Mouse (Mus musculus) forebrain, postnatal 0 days (tissue): ENCODE results near the gene Gm6408. TPM values are rescaled to one million over a fixed set of nuclear protein-coding genes. Genes with fewer than 3 reads are reported as not detected.
"Not testable (repeated sequence)": the region's sequence is repeated elsewhere in the genome, so short reads cannot be mapped to it uniquely, and the experiment has no call there.

ENCODE experiments used
- ATAC-seq: fragments of 200-750 bp; cut with Nextera tagmentation; 2 replicates; pipeline ENCODE4 v1.8.0; 2017; ENCODE audit warnings: mild to moderate bottlenecking, moderate library complexity
- DNase-seq: peaks from one replicate; pipeline ENCODE4 v3.0.0-alpha.2; 2015
- H3K27ac ChIP-seq: fragments of 300-500 bp; sonication (generic); 2 replicates; pipeline ENCODE4 v1.5.1; 2014; ENCODE audit warnings: low read depth, mild to moderate bottlenecking, antibody characterized with exemption, low read length, moderate library complexity, mixed read lengths
- H3K27me3 ChIP-seq: fragments of 300-500 bp; sonication (generic); 2 replicates; pipeline ENCODE4 v1.6.1; 2014; ENCODE audit warnings: mild to moderate bottlenecking, low read length, mixed read lengths; ENCODE audit not compliant: insufficient read depth
- H3K36me3 ChIP-seq: fragments of 300-500 bp; sonication (generic); 2 replicates; pipeline ENCODE4 v1.6.1; 2014; ENCODE audit warnings: mild to moderate bottlenecking, moderate library complexity; ENCODE audit not compliant: insufficient read depth
- H3K4me1 ChIP-seq: fragments of 300-500 bp; sonication (generic); 2 replicates; pipeline ENCODE4 v1.6.1; 2014; ENCODE audit warnings: antibody characterized with exemption; ENCODE audit not compliant: insufficient read depth
- H3K4me2 ChIP-seq: fragments of 300-500 bp; sonication (generic); 2 replicates; pipeline ENCODE4 v1.6.1; 2014; ENCODE audit warnings: low read depth, mild to moderate bottlenecking, moderate library complexity
- H3K4me3 ChIP-seq: fragments of 300-500 bp; sonication (generic); 2 replicates; pipeline ENCODE4 v1.5.1; 2014; ENCODE audit warnings: low read depth, low read length, mixed read lengths
- H3K9ac ChIP-seq: fragments of 300-500 bp; sonication (generic); 2 replicates; pipeline ENCODE4 v1.6.1; 2014; ENCODE audit warnings: mild to moderate bottlenecking
- H3K9me3 ChIP-seq: fragments of 300-500 bp; sonication (generic); 2 replicates; pipeline ENCODE4 v1.6.1; 2016; ENCODE audit warnings: low read length
- CTCF ChIP-seq: sonication (generic); IDR thresholded peaks from 2 replicates; pipeline ENCODE4 v1.5.1; 2016; ENCODE audit warnings: antibody characterized with exemption, control low read depth, low read depth
- WGBS: fragments of 180-500 bp; shearing (Covaris S2); extraction: QIAGEN DNeasy Blood & Tissue Kit; methylation state at CpG from one replicate; pipeline ENCODE4 v1.1.7; 2014; 5-methylcytosine and 5-hydroxymethylcytosine counted together
- polyA plus RNA-seq: library from polyadenylated mRNA; unstranded; fragments of >200 nt; fragmentation: Nextera tagmentation; extraction: Ambion mirVana; gene quantifications from 2 replicates; pipeline ENCODE4 v1.2.1, GENCODE M21; 2015
- total RNA-seq: library from RNA; depleted of rRNA; stranded (reverse); fragments of >200 nt; gene quantifications from 2 replicates; pipeline ENCODE4 v1.2.3, GENCODE M21; 2014; rRNA removed

Gene Gm6408
- total and polyA plus RNA-seq, 2 experiments from 2014 or later = not detected

DNA sequence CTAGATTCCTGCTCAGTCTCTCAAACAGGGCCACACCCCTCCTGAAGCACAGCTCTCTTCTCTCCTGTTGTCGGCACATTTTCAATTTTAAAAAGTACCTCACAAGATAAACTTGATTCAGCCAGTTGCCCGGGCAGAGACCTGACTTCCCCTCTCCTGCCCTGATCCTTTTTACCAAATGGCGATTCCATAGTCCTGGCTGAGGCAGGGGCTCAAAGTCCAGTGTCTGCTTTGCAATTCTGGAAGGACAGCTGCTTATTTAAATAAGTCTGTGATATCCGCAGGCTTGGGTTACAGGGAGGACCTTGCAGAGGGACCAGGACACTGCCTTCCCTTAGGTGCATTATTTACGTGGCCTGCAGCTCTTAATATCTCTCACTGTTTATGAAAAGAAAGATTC lies 10.5 kb upstream of the Gm6408 start:
- ATAC-seq (no peak), DNase-seq (no peak)
- H3K36me3 ChIP-seq = no peaks in the 10 kb centered on the region
- H3K9ac ChIP-seq = no peak overlapping the region
- 91% methylated on average over 5 of the region's 5 CpGs for WGBS
- no peaks in the 10 kb centered on the region for H3K9me3 ChIP-seq
- TF ChIP-seq CTCF = no peak
- no peaks in the 10 kb centered on the region for H3K4me1 ChIP-seq
- H3K27me3 ChIP-seq = no peaks in the 10 kb centered on the region
- no peak overlapping the region for H3K27ac ChIP-seq
- no peak overlapping the region for H3K4me2 ChIP-seq
- H3K4me3 ChIP-seq = no peak overlapping the region

DNA sequence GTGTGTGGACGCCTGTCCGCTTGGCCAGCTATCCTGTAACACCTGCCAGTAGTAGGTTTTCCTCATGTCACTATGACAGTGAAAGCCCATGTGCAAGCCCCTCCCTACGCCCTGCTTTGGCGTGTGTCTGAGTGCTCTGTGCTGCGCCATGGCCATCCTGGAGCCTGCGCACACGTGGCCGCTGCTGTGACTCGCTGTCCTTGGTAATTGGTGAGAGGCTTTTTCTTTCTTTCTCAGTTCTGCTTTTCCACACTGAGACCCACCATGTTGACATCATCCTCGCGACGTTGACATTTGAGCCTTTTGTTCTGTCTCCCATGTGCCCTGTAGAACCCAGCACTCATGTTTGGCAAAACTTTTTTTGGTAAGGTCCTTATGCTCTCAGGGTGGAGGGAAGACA lies 9.9 kb upstream of the Gm6408 start:
- DNase-seq (no peak), ATAC-seq (peak; percentile 40)
- Histone ChIP-seq H3K4me1 (no peaks in the 10 kb centered on the region), H3K9me3 (no peaks in the 10 kb centered on the region), H3K36me3 (no peaks in the 10 kb centered on the region), H3K9ac (no peak overlapping the region), H3K27me3 (no peaks in the 10 kb centered on the region), H3K4me2 (no peak overlapping the region), H3K27ac (no peak overlapping the region), H3K4me3 (no peak overlapping the region)
- TF ChIP-seq CTCF = no peak
- WGBS = 89% methylated on average over 12 of the region's 12 CpGs

GRCm38 (mm10) chr5:146479564-146479963 lies 2.2 kb upstream of the Gm6408 start:
- not testable (repeated sequence) for H3K9ac ChIP-seq, H3K4me3 ChIP-seq, H3K36me3 ChIP-seq, H3K4me2 ChIP-seq, H3K27me3 ChIP-seq, H3K27ac ChIP-seq, H3K4me1 ChIP-seq, H3K9me3 ChIP-seq, ATAC-seq
- 9% methylated on average over 4 of the region's 4 CpGs for WGBS
- DNase-seq = peak; percentile 36
- TF ChIP-seq CTCF = peak; percentile 73

- 13% methylated on average over 3 of the region's 4 CpGs for WGBS
- not testable (repeated sequence) for H3K4me1 ChIP-seq, H3K9me3 ChIP-seq, H3K27ac ChIP-seq, H3K9ac ChIP-seq, H3K4me2 ChIP-seq, H3K27me3 ChIP-seq, H3K4me3 ChIP-seq, ATAC-seq, H3K36me3 ChIP-seq
- peak; percentile 50 for TF ChIP-seq CTCF
- peak; percentile 28 for DNase-seq
Observed at GRCm38 (mm10) chr5:146488959-146489358, 7.2 kb downstream of the Gm6408 start.

GRCm38 (mm10) chr5:146491063-146491462 lies 9.3 kb downstream of the Gm6408 start, which contains the start of gene Gm6370:
TSS of gene Gm6370 (plus strand) at chr5:146491363.
- no CpG with 5 or more reads among the region's 5 CpGs for WGBS
- H3K4me1 ChIP-seq, DNase-seq, H3K4me3 ChIP-seq, H3K9ac ChIP-seq, H3K9me3 ChIP-seq, H3K36me3 ChIP-seq, H3K4me2 ChIP-seq, H3K27me3 ChIP-seq, ATAC-seq, H3K27ac ChIP-seq: not testable (repeated sequence)

- DNase-seq, ATAC-seq, H3K4me3 ChIP-seq, H3K9ac ChIP-seq, H3K4me2 ChIP-seq, H3K4me1 ChIP-seq, H3K36me3 ChIP-seq, H3K27ac ChIP-seq, H3K27me3 ChIP-seq, H3K9me3 ChIP-seq: not testable (repeated sequence)
- WGBS = no CpG with 5 or more reads among the region's 5 CpGs
Observed at GRCm38 (mm10) chr5:146502099-146502498, 20.3 kb downstream of the Gm6408 start, which contains the start of gene 4930449I24Rik. TSS of gene 4930449I24Rik (plus strand) at chr5:146502399.

GRCm38 (mm10) chr5:146513823-146514222 lies 32.1 kb downstream of the Gm6408 start, which contains the start of gene Gm3402:
TSS of gene Gm3402 (plus strand) at chr5:146514123.
- no CpG with 5 or more reads among the region's 5 CpGs for WGBS
- not testable (repeated sequence) for H3K27me3 ChIP-seq, DNase-seq, H3K27ac ChIP-seq, ATAC-seq, H3K9ac ChIP-seq, H3K4me3 ChIP-seq, H3K9me3 ChIP-seq, H3K4me2 ChIP-seq, H3K4me1 ChIP-seq, H3K36me3 ChIP-seq

DNA sequence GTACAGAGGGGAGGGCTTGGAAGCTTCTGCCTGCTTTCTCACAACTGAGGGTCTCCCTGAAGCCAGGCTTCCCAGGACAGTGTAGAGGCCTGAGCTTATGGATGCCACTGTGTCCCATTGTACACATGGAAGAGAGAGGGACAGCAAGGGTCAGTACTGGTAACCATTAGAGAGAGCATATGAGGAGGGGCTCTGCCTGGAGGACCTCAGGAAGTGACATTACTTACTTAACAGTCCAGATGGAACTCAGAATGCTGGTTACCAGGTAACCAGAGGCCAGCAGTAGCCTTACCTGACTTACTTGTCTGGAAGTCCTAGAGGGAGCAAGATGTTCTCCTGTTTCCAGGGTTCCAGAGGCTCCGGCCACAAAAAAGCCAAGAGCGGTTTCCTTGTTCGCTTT lies 43.7 kb downstream of the Gm6408 start, which contains the start of gene Gm3404:
TSS of gene Gm3404 (plus strand) at position 301 of the 400 bp plus-strand sequence.
- H3K27me3 ChIP-seq, H3K4me2 ChIP-seq, DNase-seq, ATAC-seq, H3K36me3 ChIP-seq, H3K9ac ChIP-seq, H3K9me3 ChIP-seq, H3K27ac ChIP-seq, H3K4me3 ChIP-seq, H3K4me1 ChIP-seq: not testable (repeated sequence)
- WGBS = no CpG with 5 or more reads among the region's 3 CpGs

Other genes with a start within 250 kb of the Gm6408 start
- 26.8 and 33.0 TPM in 2 replicates for gene Wasf3, start 97.0 kb upstream of the Gm6408 start, total RNA-seq
- 11.7 and 14.3 TPM in 2 replicates for gene Wasf3, start 97.0 kb upstream of the Gm6408 start, polyA plus RNA-seq
- not detected in 2 replicates for gene Gm6370, start 9.4 kb downstream of the Gm6408 start, total RNA-seq
- not detected in 2 replicates for gene Gm6370, start 9.4 kb downstream of the Gm6408 start, polyA plus RNA-seq
- gene 4930449I24Rik, start 20.4 kb downstream of the Gm6408 start, total RNA-seq = not detected in 2 replicates
- not detected in 2 replicates for gene 4930449I24Rik, start 20.4 kb downstream of the Gm6408 start, polyA plus RNA-seq
- gene Gm3402, start 32.2 kb downstream of the Gm6408 start, total RNA-seq = not detected in 2 replicates
- not detected in 2 replicates for gene Gm3402, start 32.2 kb downstream of the Gm6408 start, polyA plus RNA-seq
- not detected in 2 replicates for gene Gm3404, start 43.8 kb downstream of the Gm6408 start, total RNA-seq
- not detected in 2 replicates for gene Gm3404, start 43.8 kb downstream of the Gm6408 start, polyA plus RNA-seq
- gene Gm3409, start 55.7 kb downstream of the Gm6408 start, total RNA-seq = not detected in 2 replicates
- not detected in 2 replicates for gene Gm3409, start 55.7 kb downstream of the Gm6408 start, polyA plus RNA-seq
- not detected in 2 replicates for gene Gm3415, start 74.2 kb downstream of the Gm6408 start, total RNA-seq
- gene Gm3415, start 74.2 kb downstream of the Gm6408 start, polyA plus RNA-seq = not detected in 2 replicates
- gene Gpr12, start 103.3 kb downstream of the Gm6408 start, total RNA-seq = 38.7 and 50.9 TPM in 2 replicates
- gene Gpr12, start 103.3 kb downstream of the Gm6408 start, polyA plus RNA-seq = 39.5 and 42.8 TPM in 2 replicates